Mouse (Mus musculus): ENCODE data around the gene Eif4a3.
"Not testable (repeated sequence)": the region's sequence is repeated elsewhere in the genome, so short reads cannot be mapped to it uniquely, and the experiment has no call there.

DNA sequence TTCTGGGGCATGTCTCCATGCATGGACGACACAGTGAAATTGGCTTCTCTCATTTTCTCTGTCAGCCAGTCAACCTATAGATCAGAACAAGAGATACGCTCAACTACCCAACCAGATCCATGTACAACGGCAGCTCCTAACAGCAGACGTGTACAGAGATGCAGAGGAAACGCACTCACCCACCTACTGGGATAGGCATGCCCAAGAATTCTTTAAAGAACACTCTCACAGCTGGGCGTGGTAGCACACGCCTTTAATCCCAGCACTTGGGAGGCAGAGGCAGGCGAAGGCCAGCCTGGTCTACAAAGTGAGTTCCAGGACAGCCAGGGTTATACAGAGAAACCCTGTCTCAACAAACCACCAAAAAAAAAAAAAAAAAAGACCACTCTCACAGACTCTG, 7.0 kb downstream of the Eif4a3 start:
- not testable (repeated sequence) for TF ChIP-seq POLR2A (IDR thresholded peaks at IDR 0.05; ENCODE audit: low read depth, low read length); CTCF (IDR thresholded peaks at IDR 0.05; ENCODE audit: extremely low read depth, insufficient read depth, insufficient read length, insufficient replicate concordance)

Measured in spleen, adult 2 months (tissue).